Mouse (Mus musculus): ENCODE data around the gene Tlk2.

The Tlk2 gene

GRCm38 (mm10) chr11:105164516-105165510, 13.8 kb upstream of the Tlk2 start:
- no peak for DNase-seq

GRCm38 (mm10) chr11:105166780-105167179, 11.8 kb upstream of the Tlk2 start:
- no peak for DNase-seq

DNA sequence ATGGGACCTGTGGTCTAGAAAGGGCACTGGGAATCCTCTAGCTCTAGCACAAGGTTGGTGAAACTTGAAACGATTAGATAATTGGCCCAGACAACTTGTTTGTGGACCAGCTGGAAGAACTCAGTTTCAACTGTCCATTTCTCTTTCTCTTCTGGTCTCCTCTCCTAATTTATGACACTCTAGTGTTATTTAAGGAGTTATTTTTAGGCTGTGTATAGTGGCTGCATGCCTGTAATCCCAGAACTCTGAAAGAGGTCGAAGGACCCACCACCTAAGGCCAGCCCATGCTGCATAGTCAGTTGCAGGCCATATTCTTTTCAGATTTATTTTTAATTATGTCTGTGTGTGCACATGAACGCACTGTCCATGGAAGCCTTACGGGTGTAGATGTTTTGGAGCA, 916 bp downstream of the Tlk2 start:
- DNase-seq, result no peak

- DNase-seq, result peak; percentile 61
These were observed 2.0 kb downstream of the Tlk2 start for GRCm38 (mm10) chr11:105180471-105181091.

DNA sequence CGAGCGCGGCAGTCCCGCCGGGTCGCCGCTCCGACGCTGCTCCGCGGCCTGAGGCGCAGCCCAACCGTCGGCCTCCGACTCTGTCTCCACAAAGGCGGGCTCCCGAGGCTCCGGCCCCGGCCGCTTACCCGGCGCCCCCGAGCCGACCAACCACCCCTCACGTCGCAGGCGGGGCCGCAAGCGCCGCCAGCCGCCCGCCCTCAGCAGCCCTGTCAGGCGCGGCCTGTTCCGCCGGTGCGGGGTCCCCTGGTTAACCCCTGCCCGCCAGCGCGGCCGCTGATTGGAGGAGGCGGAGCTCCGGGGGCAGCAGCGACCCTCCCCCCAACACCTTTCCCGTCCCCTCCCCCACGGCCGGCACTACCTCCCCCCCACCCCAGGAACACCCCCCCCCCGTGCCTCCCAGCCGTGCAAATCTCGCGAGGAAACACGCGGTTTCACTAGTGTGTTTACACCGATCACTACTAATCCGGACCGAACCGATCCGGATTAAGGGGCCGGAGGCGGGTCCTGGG, 2.6 kb downstream of the Tlk2 start:
- peak; percentile 97 for DNase-seq

DNA sequence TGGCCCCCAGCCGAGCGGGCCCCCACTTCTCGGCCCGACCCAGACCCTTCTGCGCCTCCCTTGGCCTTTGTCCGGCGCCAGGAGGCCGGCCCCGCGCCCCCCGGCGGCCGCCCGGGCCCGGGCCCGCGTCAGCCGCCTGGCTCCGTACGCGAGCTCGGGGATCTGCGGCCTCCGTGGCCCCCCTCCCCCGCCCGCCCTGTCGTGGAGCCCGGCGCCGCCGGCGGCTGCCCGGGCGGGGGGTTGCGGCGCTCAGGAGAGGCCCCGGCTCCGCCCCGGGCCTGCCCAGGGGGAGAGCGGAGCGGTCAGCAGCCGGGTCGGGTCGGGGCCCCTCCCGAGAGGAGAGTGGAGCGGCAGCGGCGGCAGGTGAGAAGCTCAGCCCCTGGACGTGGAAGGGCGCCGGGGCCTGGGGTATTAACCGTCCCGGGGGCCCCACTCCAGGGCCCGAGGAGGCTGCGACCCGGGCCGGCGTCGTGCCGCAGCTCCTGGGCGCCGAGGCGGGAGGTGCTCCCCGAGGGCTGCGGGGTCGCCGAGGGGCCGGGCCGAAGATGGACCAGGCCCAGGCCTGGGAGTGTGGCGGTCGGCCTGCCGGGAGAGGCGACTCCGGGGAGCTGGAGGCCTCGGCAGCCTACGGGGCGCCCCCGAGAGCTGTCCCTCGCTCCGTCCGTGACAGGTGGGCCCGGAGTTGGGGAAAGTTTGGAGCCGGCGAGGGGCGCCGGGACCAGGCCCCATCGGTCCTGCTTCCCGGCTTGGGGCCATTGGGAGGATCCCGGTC, 3.3 kb downstream of the Tlk2 start:
- DNase-seq, result peak; percentile 59

- no peak for DNase-seq
These were observed 3.9 kb downstream of the Tlk2 start for GRCm38 (mm10) chr11:105182461-105182855.

DNA sequence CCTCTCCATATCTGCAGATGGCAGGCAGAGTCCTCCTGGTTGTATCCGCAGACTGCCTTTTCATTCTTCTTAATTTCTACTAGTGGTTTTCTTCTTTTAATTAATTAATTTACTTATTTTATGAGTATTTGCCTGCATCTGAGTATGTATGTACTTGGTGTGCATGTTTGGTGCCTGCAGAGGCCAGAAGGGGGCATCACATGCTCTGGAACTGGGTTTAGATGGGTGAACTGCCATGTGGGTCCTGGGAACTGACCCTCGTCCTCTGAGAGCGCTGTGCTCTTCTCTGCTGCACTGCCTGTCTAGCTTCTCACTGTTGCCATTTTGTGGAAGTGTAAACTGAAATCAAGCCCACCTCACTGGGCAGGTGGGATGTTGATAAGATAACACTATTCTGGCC, 6.1 kb downstream of the Tlk2 start:
- DNase-seq, result peak; percentile 11

DNA sequence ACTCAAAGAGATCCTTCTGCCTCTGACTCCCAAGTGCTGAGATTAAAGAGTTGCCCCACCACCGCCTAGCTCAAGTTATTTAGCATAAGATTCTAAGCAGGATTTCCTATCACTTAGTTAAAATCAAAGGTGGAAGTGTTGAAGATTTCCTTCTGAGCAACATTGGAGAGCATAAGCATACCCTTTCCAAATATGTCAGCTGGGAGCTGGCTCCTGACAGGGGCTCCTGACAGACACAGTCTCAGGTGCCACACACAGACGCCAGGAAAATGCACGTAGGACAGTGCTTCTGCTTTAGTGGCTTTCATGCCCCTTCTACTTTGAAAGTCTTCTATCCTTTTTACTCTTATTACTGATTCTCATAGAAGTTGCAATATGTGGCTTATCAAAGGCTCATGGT, 13.6 kb downstream of the Tlk2 start:
- no peak for DNase-seq

- DNase-seq, result no peak
These were observed 18.5 kb downstream of the Tlk2 start for GRCm38 (mm10) chr11:105196893-105197662.

- no peak for DNase-seq
These were observed 23.8 kb downstream of the Tlk2 start for GRCm38 (mm10) chr11:105202403-105202802.

DNA sequence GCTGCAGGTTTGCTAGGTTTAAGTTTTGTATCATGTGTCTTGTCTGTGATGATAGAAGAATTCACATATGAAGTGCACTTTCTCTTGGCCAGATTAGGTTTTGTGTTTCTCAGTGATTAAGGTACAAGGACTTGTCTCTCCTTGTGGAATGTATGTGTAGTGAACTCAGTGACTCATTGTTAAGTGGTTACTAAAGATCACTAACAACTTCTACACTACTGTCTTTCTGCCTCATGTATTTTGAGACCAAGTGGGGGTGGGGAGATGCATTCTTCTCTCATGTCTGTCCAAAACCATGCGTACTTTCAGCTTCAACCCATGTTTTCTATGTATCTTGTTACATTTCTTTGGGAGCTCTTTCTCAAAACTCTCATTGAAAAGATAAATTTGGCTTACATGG, 31.4 kb downstream of the Tlk2 start:
- no peak for DNase-seq

DNA sequence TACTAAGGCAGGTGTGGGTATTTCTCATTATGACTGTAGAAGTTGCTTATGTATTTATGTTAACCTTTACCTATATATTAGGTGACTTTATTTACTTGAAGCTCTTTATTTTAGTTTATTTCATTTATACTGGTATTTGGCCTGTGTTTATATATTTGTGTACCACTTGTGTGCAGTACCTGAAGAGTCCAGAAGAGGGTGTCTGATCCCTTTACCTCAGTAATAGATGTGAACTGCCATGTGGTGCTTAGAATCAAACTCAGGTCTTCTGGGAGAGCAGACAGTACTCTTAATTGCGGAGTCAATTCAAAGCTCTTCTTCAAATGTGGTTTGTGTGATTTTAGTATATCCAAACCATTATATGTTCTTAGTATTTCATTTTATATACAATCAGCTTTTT, 35.6 kb downstream of the Tlk2 start:
- no peak for DNase-seq

DNA sequence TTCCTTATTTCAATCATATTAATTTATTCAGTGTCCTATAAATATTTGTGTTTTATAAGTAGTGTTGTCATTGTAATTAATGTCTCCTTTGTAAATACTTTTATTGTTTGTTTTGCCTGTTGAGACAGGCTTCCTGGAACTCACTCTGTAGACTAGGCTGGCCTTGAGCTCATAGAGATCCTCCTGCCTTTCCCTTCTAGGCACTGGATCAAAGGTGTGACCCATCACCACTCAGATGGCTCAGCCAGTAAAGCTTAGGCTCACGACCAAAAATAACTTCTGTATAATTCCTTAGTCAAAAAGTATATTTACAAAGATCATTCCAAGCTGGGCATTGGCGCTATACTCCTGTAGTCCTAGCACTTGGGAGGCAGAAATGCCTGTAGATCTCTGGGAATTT, 39.2 kb downstream of the Tlk2 start:
- DNase-seq, result no peak

DNA sequence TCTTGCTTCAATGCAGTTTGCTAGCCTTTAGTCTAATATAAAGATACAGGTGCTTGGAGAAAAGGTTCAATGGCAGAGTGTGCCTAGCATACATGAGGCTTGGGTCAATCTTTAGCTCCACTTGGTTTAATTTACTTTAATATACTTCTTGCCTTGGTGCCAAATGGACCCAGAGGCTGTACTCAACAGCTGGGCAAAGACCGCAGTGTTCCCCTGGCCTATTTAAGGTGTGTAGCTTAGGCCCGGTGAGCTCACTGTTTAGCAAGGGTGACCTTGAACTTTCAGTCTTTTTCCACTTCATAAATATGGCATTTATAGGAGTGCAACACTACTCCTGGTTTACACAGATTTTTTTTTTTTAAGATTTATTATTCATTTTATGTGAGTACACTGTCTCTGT, 55.9 kb downstream of the Tlk2 start:
- DNase-seq, result no peak

DNA sequence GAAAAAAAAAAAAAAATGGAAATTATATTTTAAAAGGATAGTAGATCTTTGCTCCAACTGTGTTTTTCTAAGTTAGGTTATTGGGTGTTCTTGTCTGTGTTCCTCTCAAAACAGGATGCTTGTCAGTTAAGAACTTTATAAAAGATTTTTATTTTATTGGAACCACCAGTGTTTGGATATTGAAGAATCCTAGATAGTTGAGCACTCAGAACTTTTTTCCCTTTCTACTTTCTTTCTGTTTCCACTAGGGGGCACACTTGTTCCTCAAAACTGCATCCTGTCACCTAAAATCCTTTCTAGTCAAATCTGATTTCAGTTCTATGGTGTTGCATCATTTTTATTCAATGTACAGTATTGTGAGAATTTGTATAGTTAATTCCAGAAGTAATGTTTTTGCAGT, 62.4 kb downstream of the Tlk2 start:
- DNase-seq, result peak; percentile 39

DNA sequence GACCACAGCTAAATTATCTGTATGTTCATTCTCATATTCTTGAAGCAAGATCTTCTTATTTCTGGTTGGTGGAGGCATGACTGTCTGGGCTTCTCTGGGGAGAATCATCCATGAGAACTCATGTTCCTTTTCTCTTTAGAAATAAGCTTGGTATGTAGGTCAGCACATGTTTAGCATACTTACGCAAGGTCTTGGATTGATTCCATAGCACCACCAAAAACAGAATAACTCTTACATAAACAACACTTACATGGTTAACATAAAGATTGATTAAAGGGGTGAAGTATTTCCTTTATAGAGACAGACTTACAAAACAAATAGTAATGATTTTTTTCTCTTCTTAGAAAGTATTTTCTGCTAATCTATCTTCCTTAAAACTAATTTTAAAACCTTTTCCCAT, 67.8 kb downstream of the Tlk2 start:
- DNase-seq, result no peak

- no peak for DNase-seq
These were observed 68.2 kb downstream of the Tlk2 start for GRCm38 (mm10) chr11:105246785-105247184.

DNA sequence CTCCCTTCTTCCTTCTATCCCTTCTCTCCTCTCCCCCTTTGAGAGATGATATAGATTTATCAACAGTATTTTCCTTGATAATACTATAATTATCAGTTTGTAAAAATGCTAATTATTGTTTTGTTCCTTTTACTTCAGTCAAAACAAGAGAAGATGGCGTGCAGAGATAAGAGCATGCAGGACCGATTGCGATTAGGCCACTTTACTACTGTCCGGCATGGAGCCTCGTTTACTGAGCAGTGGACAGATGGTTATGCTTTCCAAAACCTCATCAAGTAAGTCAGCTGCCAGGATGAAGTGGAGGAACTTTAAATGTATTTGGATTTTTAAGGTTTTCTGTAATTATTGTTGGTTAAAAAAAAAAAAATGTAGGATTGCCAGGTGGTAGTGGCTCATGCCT, 68.7 kb downstream of the Tlk2 start:
- no peak for DNase-seq

DNA sequence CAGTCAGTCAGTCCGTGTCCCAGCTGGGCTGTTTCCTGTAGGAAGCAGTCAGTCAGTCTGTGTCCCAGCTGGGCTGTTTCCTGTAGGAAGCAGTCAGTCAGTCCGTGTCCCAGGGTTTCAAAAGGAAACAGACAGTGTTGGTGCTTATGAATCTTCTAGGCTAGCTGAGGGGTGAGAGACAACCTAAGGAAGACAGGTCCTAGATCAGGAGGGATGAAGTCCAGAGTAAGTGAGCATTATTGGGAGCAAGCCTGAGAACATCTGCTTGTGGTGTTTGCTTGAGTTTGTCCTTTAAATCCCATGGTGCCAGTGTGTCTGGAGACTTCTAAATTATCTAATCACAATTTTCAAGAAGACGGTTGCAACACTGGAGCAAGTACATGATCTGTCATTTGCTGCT, 81.1 kb downstream of the Tlk2 start:
- DNase-seq, result no peak

- DNase-seq, result no peak
These were observed 82.5 kb downstream of the Tlk2 start for GRCm38 (mm10) chr11:105261116-105261515.

DNA sequence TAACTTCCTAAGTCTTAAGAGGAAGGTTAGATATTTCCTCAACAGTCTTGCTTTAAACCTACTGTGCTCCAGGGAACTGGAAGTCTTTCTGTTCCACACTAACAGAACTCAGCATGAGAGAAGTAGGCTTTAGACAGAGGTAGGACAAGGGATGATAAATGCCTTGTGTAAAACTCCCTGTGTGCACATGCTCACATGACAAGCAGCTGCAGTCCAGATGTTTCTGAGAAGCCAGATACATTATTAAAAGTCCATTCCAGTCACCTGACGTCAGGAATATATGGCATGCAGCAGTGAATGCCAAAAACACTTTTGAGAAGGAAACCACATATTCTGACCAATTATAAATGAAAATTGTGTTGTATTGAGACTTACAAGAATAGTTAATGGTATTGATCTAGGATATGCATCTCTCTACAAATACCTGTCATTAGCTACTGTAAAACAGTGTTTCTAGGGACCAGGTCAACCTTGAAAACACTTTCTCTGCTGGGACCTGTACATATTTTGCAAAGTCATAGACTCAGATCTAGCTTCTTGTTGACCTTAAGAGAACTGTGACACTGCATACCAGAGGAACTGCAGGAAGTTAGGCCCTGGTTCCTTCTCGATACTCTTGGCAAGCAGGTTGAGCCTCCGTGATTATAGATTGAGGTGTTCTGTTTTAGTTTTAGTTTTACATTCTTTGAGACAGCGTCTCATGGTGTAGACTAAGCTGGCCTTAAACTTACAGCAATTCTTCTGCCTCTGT, 83.2 kb downstream of the Tlk2 start:
- no peak for DNase-seq
